Mouse (Mus musculus) heart, postnatal 0 days (tissue): ENCODE results near the gene Ins2.

Experiments
- CTCF ChIP-seq: IDR thresholded peaks from 2 replicates; pipeline ENCODE4 v1.5.1; 2016; ENCODE audit warnings: antibody characterized with exemption, control low read depth, low read depth
- EP300 ChIP-seq: IDR thresholded peaks from 2 replicates; pipeline ENCODE4 v1.6.1; 2016; ENCODE audit warnings: antibody characterized with exemption, low read depth

GRCm38 (mm10) chr7:142789667-142790066 lies 46.5 kb upstream of the Ins2 start:
- no peak for TF ChIP-seq CTCF
- TF ChIP-seq EP300 = no peak
